Mouse (Mus musculus) v-Abl transformed pro-B cells (cell line): ENCODE data around the gene Ecd.
"Not testable (repeated sequence)": the region's sequence is repeated elsewhere in the genome, so short reads cannot be mapped to it uniquely, and the experiment has no call there.

Experiments
- in situ Hi-C, 2 experiments: fragments of 400-800 bp; cut with MboI; formaldehyde crosslinking; loops; one replicate each; pipeline ENCODE4 v1.15.1; 2025; ENCODE audit not compliant: unreplicated experiment in 2 of 2

Gene Ecd

GRCm38 (mm10) chr14:20331316-20331715, 16.6 kb downstream of the Ecd start:
- in situ Hi-C loops: no loop called here

GRCm38 (mm10) chr14:20328474-20328873, 19.4 kb downstream of the Ecd start:
- in situ Hi-C loops: no loop called here

- in situ Hi-C loops: no loop called here
Observed at GRCm38 (mm10) chr14:20324196-20324595, 23.7 kb downstream of the Ecd start.

DNA sequence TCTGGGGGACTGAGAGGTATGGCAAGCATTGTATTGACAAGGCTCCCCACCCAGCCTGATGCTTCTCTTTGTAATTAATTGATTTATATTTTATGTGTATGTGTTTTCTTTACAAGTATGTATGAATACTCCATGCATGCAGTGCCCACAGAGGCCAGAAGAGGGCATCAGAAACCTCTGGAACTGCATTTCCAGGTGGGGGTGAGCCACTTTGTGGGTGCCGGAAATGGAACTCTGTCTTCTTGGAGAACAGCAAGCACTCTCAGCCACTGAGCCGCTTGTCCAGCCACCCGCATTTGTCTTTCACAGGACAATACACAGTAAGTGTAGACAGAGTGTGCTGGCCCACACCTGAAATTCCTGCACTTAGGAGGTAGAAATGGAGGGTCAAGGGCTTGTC, 28.5 kb downstream of the Ecd start:
- in situ Hi-C loops: no loop called here

DNA sequence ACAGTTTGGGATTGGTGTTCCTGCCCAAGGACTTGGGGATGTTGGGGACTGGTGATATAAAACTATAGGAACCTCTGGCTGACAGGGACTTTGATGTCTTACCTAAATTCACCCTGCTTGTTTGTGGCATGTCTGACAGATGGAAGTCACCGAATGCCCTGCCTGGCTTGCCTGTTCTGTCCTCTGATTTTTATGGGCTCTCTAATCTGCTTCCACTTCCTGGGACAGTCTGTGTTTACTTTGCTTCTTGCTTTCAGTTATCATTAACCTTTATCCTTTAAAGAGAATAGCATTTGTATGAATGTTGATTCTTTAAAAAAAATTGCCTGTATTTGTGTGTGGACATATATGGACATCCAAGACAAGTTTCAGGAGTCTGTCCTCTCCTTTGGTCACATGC, 32.8 kb downstream of the Ecd start:
- in situ Hi-C loops: no loop called here

DNA sequence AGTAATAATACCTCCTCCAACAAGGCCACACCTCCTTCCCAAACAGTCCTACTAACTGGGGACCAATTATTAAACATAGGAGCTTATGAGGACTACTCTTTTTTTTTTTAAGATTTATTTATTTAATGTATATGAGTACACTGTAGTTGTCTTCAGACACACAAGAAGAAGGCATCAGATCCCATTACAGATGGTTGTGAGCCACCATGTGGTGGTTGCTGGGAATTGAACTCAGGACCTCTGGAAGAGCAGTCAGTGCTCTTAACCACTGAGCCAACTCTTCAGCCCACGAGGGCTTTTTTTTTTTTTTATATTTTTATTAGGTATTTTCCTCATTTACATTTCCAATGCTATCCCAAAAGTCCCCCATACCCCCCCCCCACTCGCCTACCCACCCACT, 42.8 kb downstream of the Ecd start:
- in situ Hi-C loops: not testable (repeated sequence)

DNA sequence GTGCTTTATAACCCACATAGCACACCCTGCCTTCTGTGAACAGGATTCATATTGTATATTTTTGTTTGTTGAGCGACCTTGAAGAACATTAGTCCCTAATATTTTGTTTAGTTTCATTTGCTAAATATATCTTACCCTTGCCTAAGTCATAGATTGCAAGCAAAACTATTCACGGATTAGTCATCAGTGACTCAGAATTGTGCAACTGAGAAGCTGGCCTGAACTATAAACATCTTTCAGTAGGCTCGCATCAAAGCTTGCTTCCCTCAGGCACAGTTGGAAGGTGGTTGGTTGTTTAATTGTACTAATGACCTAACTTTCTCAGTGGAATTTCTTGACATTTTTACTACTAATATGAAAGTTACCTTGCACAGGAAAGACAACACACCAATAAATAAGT, 49.8 kb downstream of the Ecd start:
- in situ Hi-C loops: no loop called here

GRCm38 (mm10) chr14:20297616-20298015, 50.3 kb downstream of the Ecd start:
- in situ Hi-C loops: no loop called here

- in situ Hi-C loops: no loop called here
Observed at GRCm38 (mm10) chr14:20294947-20295346, 53.0 kb downstream of the Ecd start.

DNA sequence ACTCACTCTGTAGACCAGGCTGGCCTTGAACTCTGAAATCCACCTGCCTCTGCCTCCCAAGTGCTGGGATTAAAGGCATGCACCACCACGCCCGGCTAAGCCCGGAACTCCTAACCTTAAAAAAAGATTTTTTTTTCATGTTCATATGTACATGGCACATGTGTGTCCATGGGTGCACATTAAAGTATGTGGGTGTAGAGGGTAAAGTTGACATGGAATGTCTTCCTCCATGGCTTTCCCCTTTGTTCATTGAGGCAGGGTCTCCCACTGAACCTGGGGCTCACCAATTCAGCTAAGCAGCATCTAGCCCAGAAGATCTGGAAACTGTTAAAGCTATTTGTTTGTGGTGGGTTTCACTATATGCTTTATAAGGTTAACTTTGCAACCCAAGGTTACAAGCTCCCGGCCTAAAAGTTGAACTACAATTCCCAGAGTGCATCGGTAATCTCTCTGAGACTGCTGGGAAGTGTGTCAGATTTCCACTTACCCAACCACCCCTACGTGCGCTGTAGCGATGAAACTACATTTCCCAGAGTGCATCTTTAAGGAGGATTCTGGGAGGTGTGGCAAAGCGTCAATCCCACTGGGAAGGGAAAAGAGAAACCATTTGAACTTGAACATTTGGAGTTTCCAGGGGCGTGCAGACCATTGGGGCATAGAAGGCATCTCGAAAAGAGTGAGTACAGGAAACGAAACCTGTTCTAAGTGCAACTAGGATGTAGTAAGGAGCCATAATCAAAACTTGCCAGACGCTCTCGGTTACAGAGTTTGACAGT, 53.6 kb downstream of the Ecd start, which contains the start of gene Nudt13:
TSS of gene Nudt13 (plus strand) at position 581 of the 776 bp plus-strand sequence.
- in situ Hi-C loops: no loop called here

DNA sequence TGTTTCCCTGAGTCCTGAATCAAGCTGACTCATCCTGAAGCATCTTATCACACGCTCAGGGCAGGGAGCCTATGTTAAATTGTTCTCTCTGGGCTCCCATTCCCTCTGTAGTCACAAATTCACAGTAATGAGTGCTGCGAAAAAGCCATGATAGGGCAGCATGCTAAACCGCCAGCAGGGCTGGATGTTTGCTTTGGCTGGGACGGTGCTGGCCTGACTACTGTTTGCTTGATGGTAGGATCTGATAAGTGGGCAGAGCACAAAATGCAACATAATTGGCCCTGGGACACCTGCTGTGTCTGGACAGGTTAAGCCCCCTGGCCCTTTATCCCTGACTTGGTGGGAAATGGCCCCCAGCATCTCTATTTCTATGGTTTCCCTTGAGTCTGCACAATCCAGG, 56.5 kb downstream of the Ecd start:
- in situ Hi-C loops: no loop called here
